Mouse (Mus musculus): Measurements from ENCODE around the gene Pdzd2.

The Pdzd2 gene

GRCm38 (mm10) chr15:12366580-12367305 is 373.0 kb downstream of the Pdzd2 start:
- ChIA-PET POLR2A (interaction anchor here in 3 of 4 experiments (0.6 to 1.5 kb wide), 3 partner anchors 14 to 170 kb away, joined by 3 to 4 read pairs (median 3); no protein-coding TSS in a partner anchor), CTCF (interaction anchor here in 1 of 4 experiments (1.5 kb wide), 1 partner anchor 9 kb away, joined by 6 read pairs; no protein-coding TSS in a partner anchor)

GRCm38 (mm10) chr15:12366072-12366469 is 373.7 kb downstream of the Pdzd2 start:
- ChIA-PET POLR2A (interaction anchor here in 2 of 4 experiments (0.6 kb wide), 2 partner anchors 93 to 146 kb away, joined by 3 read pairs; no protein-coding TSS in a partner anchor), CTCF (interaction anchor here in 1 of 4 experiments (1.5 kb wide), 1 partner anchor 10 kb away, joined by 6 read pairs; no protein-coding TSS in a partner anchor)

GRCm38 (mm10) chr15:12365416-12366071 is 374.2 kb downstream of the Pdzd2 start:
- CTCF ChIA-PET: no interaction called here
- POLR2A ChIA-PET: interaction anchor here in 1 of 4 experiments (0.6 kb wide), 1 partner anchor 147 kb away, joined by 3 read pairs; no protein-coding TSS in a partner anchor

GRCm38 (mm10) chr15:12364096-12364495 is 375.6 kb downstream of the Pdzd2 start:
- ChIA-PET POLR2A (interaction anchor here in 2 of 4 experiments (1.1 to 2.2 kb wide), 4 partner anchors 9 to 160 kb away, joined by 3 to 7 read pairs (median 4); partner anchors contain the start of gene Mtmr12 (in 1 of the 2)), CTCF (interaction anchor here in 2 of 4 experiments (0.7 to 1.6 kb wide), 4 partner anchors 11 to 239 kb away, joined by 3 to 7 read pairs (median 3); no protein-coding TSS in a partner anchor)

GRCm38 (mm10) chr15:12362701-12363040 is 377.1 kb downstream of the Pdzd2 start:
- ChIA-PET CTCF (interaction anchor here in 2 of 4 experiments (1.0 to 1.6 kb wide), 5 partner anchors 8 to 215 kb away, joined by 3 to 7 read pairs (median 4); no protein-coding TSS in a partner anchor), POLR2A (interaction anchor here in 2 of 4 experiments (0.6 to 2.2 kb wide), 4 partner anchors 10 to 159 kb away, joined by 3 to 7 read pairs (median 4); partner anchors contain the start of gene Mtmr12 (in 1 of the 2))

GRCm38 (mm10) chr15:12362001-12362700 is 377.6 kb downstream of the Pdzd2 start:
- ChIA-PET POLR2A (interaction anchor here in 2 of 4 experiments (0.7 to 2.2 kb wide), 8 partner anchors 9 to 158 kb away, joined by 3 to 7 read pairs (median 4); partner anchors contain the start of genes 1810049J17Rik (in 1 of the 2), Golph3 (in 1 of the 2) and Mtmr12 (in 1 of the 2)), CTCF (interaction anchor here in 2 of 4 experiments (1.0 to 1.6 kb wide), 4 partner anchors 8 to 10 kb away, joined by 3 to 4 read pairs (median 4); no protein-coding TSS in a partner anchor)

GRCm38 (mm10) chr15:12360519-12361212 is 379.1 kb downstream of the Pdzd2 start:
- CTCF ChIA-PET: interaction anchor here (0.6 to 1.9 kb wide), 8 partner anchors 8 to 163 kb away, joined by 3 to 7 read pairs (median 3); no protein-coding TSS in a partner anchor
- POLR2A ChIA-PET: interaction anchor here in 3 of 4 experiments (0.9 to 1.9 kb wide), 13 partner anchors 10 to 191 kb away, joined by 3 to 6 read pairs (median 3); partner anchors contain the start of genes Golph3 (in 2 of the 3) and 1810049J17Rik (in 1 of the 3)

GRCm38 (mm10) chr15:12358384-12358783 is 381.3 kb downstream of the Pdzd2 start:
- ChIA-PET CTCF (interaction anchor here in 2 of 4 experiments (0.6 to 0.7 kb wide), 2 partner anchors 313 to 387 kb away, joined by 3 read pairs; no protein-coding TSS in a partner anchor), POLR2A (no interaction called here)

GRCm38 (mm10) chr15:12357459-12357858 is 382.3 kb downstream of the Pdzd2 start:
- ChIA-PET POLR2A (interaction anchor here in 1 of 4 experiments (1.0 kb wide), 1 partner anchor 18 kb away, joined by 3 read pairs; no protein-coding TSS in a partner anchor), CTCF (no interaction called here)

GRCm38 (mm10) chr15:12355907-12356306 is 383.8 kb downstream of the Pdzd2 start:
- ChIA-PET POLR2A (interaction anchor here in 1 of 4 experiments (0.6 to 1.0 kb wide), 2 partner anchors 9 to 192 kb away, joined by 3 read pairs; no protein-coding TSS in a partner anchor), CTCF (interaction anchor here in 2 of 4 experiments (0.5 to 1.0 kb wide), 2 partner anchors 15 to 39 kb away, joined by 3 to 5 read pairs; no protein-coding TSS in a partner anchor)

GRCm38 (mm10) chr15:12355261-12355660 is 384.5 kb downstream of the Pdzd2 start:
- CTCF ChIA-PET: interaction anchor here in 3 of 4 experiments (0.6 to 1.0 kb wide), 5 partner anchors 8 to 231 kb away, joined by 3 to 10 read pairs (median 3); no protein-coding TSS in a partner anchor

GRCm38 (mm10) chr15:12354281-12354810 is 385.4 kb downstream of the Pdzd2 start:
- ChIA-PET CTCF (interaction anchor here in 3 of 4 experiments (0.6 to 1.2 kb wide), 12 partner anchors 8 to 382 kb away, joined by 3 to 6 read pairs (median 3); no protein-coding TSS in a partner anchor), POLR2A (interaction anchor here in 2 of 4 experiments (0.5 to 1.9 kb wide), 5 partner anchors 10 to 384 kb away, joined by 3 to 5 read pairs (median 3); no protein-coding TSS in a partner anchor)

More at GRCm38 (mm10) chr15:12355261-12355660, 384.5 kb downstream of the Pdzd2 start:
- POLR2A ChIA-PET: interaction anchor here in 1 of 4 experiments (1.9 kb wide), 1 partner anchor 9 kb away, joined by 5 read pairs; no protein-coding TSS in a partner anchor

GRCm38 (mm10) chr15:12351470-12351869 is 388.3 kb downstream of the Pdzd2 start:
- ChIA-PET POLR2A (interaction anchor here in 1 of 4 experiments (1.2 kb wide), 1 partner anchor 75 kb away, joined by 5 read pairs; no protein-coding TSS in a partner anchor), CTCF (no interaction called here)

GRCm38 (mm10) chr15:12349840-12350239 is 389.9 kb downstream of the Pdzd2 start:
- CTCF ChIA-PET: no interaction called here
- POLR2A ChIA-PET: interaction anchor here in 2 of 4 experiments (0.9 to 1.4 kb wide), 2 partner anchors 11 to 29 kb away, joined by 3 to 4 read pairs; partner anchors contain the start of genes 1810049J17Rik (in 1 of the 2) and Golph3 (in 1 of the 2)

GRCm38 (mm10) chr15:12348950-12349349 is 390.8 kb downstream of the Pdzd2 start:
- POLR2A ChIA-PET: interaction anchor here in 2 of 4 experiments (0.9 kb wide), 2 partner anchors 12 to 28 kb away, joined by 3 read pairs; partner anchors contain the start of gene Golph3 (in 1 of the 2)
- CTCF ChIA-PET: no interaction called here

GRCm38 (mm10) chr15:12346916-12347315 is 392.8 kb downstream of the Pdzd2 start:
- ChIA-PET CTCF (interaction anchor here in 1 of 4 experiments (1.2 kb wide), 1 partner anchor 24 kb away, joined by 3 read pairs; no protein-coding TSS in a partner anchor), POLR2A (interaction anchor here in 2 of 4 experiments (0.6 to 1.5 kb wide), 5 partner anchors 9 to 96 kb away, joined by 3 to 5 read pairs (median 3); partner anchors contain the start of gene Golph3 (in 1 of the 2))
